Mouse (Mus musculus) layer of hippocampus, adult 8-10 months (tissue): ENCODE results near the gene 4930433I11Rik. TPM values are rescaled to one million over a fixed set of nuclear protein-coding genes. Genes with fewer than 3 reads are reported as not detected.
"Not testable (repeated sequence)": the region's sequence is repeated elsewhere in the genome, so short reads cannot be mapped to it uniquely, and the experiment has no call there.

ENCODE experiments used
- DNase-seq, 2 experiments: peaks; one replicate each; pipeline ENCODE4 v3.0.0; 2022; ENCODE audit warnings: low spot score in 2 of 2
- total RNA-seq, 4 experiments: library from RNA; stranded (reverse); gene quantifications; 2 replicates each; pipeline ENCODE4 v1.2.4; 2022

The 4930433I11Rik gene
- not detected for total RNA-seq

GRCm38 (mm10) chr7:40987243-40987642 is at the start of gene 4930433I11Rik:
TSS of gene 4930433I11Rik (plus strand) at chr7:40987543.
- no peak for DNase-seq

DNA sequence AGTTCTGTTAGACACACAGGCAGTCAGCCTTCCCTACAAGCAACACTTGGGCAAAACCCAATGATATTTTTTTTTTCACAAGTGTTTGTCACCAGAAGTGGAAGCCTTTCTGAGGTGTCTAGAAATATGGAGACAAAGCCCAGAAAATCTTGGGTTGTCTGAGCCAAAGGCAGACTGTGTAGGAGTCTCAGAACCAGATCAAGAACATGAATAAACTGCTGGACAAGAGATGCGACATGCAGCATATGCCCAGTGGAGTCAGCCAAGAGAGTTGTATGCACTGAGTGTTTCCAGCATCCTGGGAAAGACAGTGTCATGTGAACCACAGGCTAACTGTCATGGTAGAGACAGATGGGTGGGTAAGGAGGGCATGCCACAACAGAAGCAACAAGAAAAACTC is 48.0 kb upstream of the 4930433I11Rik start:
- no peak for DNase-seq

DNA sequence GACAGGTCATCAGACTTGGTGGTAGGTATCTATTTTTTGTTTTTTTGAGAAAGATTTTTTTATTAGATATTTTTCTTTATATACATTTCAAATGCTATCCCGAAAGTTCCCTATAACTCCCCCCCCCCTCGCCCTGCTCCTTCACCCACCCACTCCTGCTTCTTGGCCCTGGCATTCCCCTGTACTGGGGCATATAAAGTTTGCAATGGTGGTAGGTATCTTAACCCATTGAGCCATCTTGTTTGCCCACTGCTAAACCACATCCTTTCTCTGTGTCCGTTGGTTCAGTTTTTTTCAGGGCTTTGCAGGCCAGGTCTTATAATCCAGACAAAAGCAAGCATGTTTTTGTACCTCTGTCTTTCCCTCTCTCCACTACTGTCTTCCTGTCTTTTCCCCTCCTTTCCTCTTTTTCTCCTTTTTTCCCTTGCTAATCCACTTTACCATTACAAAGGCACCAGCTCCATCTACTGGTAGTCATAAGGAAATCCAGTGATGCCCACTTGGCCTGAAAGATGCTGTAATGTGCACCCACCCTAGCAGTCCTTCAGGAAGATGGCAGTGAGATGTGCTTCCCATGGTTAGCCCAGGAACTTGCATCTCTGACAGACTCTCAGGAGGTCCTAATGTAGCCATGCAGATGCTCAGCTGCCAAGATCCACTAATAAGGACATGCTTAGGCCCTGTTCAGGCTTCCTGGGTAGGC is 45.0 kb upstream of the 4930433I11Rik start:
- DNase-seq, result no peak

- DNase-seq, result not testable (repeated sequence)
Observed at GRCm38 (mm10) chr7:41032419-41032818, 45.1 kb downstream of the 4930433I11Rik start, which contains the start of gene Gm4884. TSS of gene Gm4884 (plus strand) at chr7:41032719.

DNA sequence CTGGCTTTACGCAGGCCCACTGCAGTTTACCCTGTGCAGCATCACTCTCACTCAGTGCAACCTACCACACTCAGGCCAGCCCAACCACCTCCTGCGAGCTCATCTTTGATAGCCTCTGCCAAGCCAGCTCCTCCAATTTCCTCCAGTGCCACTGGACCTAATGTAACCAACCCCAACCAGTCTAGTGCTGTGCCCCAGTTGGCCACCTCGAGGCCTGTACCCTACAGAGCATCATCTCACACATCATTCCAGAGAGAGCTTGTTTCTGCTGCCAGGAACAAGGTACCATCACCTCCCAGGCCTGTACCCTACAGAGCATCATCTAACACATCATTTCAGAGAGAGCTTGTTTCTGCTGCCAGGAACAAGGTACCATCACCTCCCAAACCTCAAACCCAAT is 56.7 kb downstream of the 4930433I11Rik start:
- not testable (repeated sequence) for DNase-seq

Other genes with a start within 250 kb of the 4930433I11Rik start
- 10 to 100 TPM; 53.8 to 65.0 (median 60.4) TPM for gene Vstm2b, start 89.2 kb upstream of the 4930433I11Rik start, total RNA-seq
- gene Gm4884, start 45.2 kb downstream of the 4930433I11Rik start, total RNA-seq, result not detected
- not detected for gene Gm5592, start 166.3 kb downstream of the 4930433I11Rik start, total RNA-seq